Mouse (Mus musculus) kidney, adult 11 months (tissue): ENCODE data around the gene Aplnr.

Experiments
- DNase-seq: peaks from one replicate; pipeline ENCODE4 v3.0.0; 2022

Gene Aplnr

GRCm38 (mm10) chr2:85136089-85136488 lies at the start of gene Aplnr:
Gene Aplnr, plus strand, starts transcription at chr2:85136225.
- no peak for DNase-seq

- DNase-seq: no peak
These were observed 47.0 kb upstream of the Aplnr start for GRCm38 (mm10) chr2:85088716-85089646.

GRCm38 (mm10) chr2:85091325-85091724 lies 44.7 kb upstream of the Aplnr start:
- DNase-seq: no peak

GRCm38 (mm10) chr2:85093376-85093775 lies 42.6 kb upstream of the Aplnr start:
- DNase-seq: no peak

GRCm38 (mm10) chr2:85095906-85096305 lies 40.1 kb upstream of the Aplnr start:
- no peak for DNase-seq

GRCm38 (mm10) chr2:85098014-85098413 lies 38.0 kb upstream of the Aplnr start:
- DNase-seq: no peak

- DNase-seq: peak; percentile 70
These were observed 37.1 kb upstream of the Aplnr start for GRCm38 (mm10) chr2:85098824-85099511.

- DNase-seq: no peak
These were observed 32.8 kb upstream of the Aplnr start for GRCm38 (mm10) chr2:85103201-85103600.

GRCm38 (mm10) chr2:85105426-85106013 lies 30.5 kb upstream of the Aplnr start:
- DNase-seq: no peak

GRCm38 (mm10) chr2:85106068-85106790 lies 29.8 kb upstream of the Aplnr start:
- DNase-seq: no peak

GRCm38 (mm10) chr2:85106941-85107340 lies 29.1 kb upstream of the Aplnr start:
- DNase-seq: no peak

- no peak for DNase-seq
These were observed 25.6 kb upstream of the Aplnr start for GRCm38 (mm10) chr2:85110288-85110875.

- DNase-seq: no peak
These were observed 12.7 kb upstream of the Aplnr start for GRCm38 (mm10) chr2:85123187-85123868.

GRCm38 (mm10) chr2:85123869-85124535 lies 12.0 kb upstream of the Aplnr start:
- peak; percentile 34 for DNase-seq

- peak; percentile 53 for DNase-seq
These were observed 6.5 kb upstream of the Aplnr start for GRCm38 (mm10) chr2:85129496-85129971.

- no peak for DNase-seq
These were observed 4.8 kb upstream of the Aplnr start for GRCm38 (mm10) chr2:85131226-85131625.

- no peak for DNase-seq
These were observed 4.3 kb upstream of the Aplnr start for GRCm38 (mm10) chr2:85131724-85132123.

- DNase-seq: no peak
These were observed 3.8 kb upstream of the Aplnr start for GRCm38 (mm10) chr2:85132204-85132603.

GRCm38 (mm10) chr2:85135099-85135498 lies 926 bp upstream of the Aplnr start:
- no peak for DNase-seq

- no peak for DNase-seq
These were observed 951 bp downstream of the Aplnr start for GRCm38 (mm10) chr2:85136831-85137520.
